Mouse (Mus musculus) myocyte (in vitro differentiated cells): ENCODE measurements at regions not wholly inside any gene's neighbourhood (a gene's known extent, or its start where the extent isn't known, plus 50 kb on each side); places are given as distances from the start of the nearest gene placed in this dataset.

Experiments
- H3K27me3 ChIP-seq: one replicate; pipeline ENCODE4 v1.6.1; 2011; ENCODE audit not compliant: control insufficient read depth, insufficient read depth, insufficient read length
- H3K36me3 ChIP-seq: one replicate; pipeline ENCODE4 v1.6.1; 2011; ENCODE audit not compliant: control insufficient read depth, insufficient read depth
- H3K4me2 ChIP-seq: one replicate; pipeline ENCODE4 v1.6.1; 2011; ENCODE audit warnings: low read depth, control low read depth
- H3K4me3 ChIP-seq: one replicate; pipeline ENCODE4 v1.5.1; 2011; ENCODE audit warnings: mild to moderate bottlenecking, control low read depth, moderate library complexity
- H3K79me2 ChIP-seq: one replicate; pipeline ENCODE4 v1.6.1; 2011; ENCODE audit not compliant: control insufficient read depth, insufficient read depth
- H3ac ChIP-seq: one replicate; pipeline ENCODE4 v1.6.1; 2011; ENCODE audit not compliant: control insufficient read depth, insufficient read length
- CEBPB ChIP-seq: IDR thresholded peaks from 2 replicates; pipeline ENCODE4 v1.6.1; 2011; ENCODE audit warnings: mild to moderate bottlenecking, moderate library complexity; ENCODE audit not compliant: poor library complexity, insufficient read depth, severe bottlenecking
- E2F4 ChIP-seq: IDR thresholded peaks from one replicate; pipeline ENCODE4 v1.6.1; 2011; ENCODE audit warnings: mild to moderate bottlenecking, control low read depth, moderate library complexity; ENCODE audit not compliant: insufficient read depth
- MAX ChIP-seq: IDR thresholded peaks from one replicate; pipeline ENCODE4 v1.6.1; 2011; ENCODE audit warnings: low read depth, mild to moderate bottlenecking, control low read depth
- MYOD1 ChIP-seq, 3 experiments: IDR thresholded peaks; one replicate each; pipeline ENCODE4 v1.6.1; 2011; ENCODE audit warnings: control low read depth in 2 of 3, low read depth in 2 of 3, mild to moderate bottlenecking in 2 of 3, moderate library complexity in 1 of 3; ENCODE audit not compliant: insufficient read length in 2 of 3, control insufficient read depth in 1 of 3
- MYOG ChIP-seq, 3 experiments: IDR thresholded peaks; one replicate each; pipeline ENCODE4 v1.6.1; 2011; ENCODE audit warnings: control low read depth in 2 of 3, low read depth in 2 of 3, mild to moderate bottlenecking in 2 of 3; ENCODE audit not compliant: insufficient read length in 2 of 3, control insufficient read depth in 1 of 3, insufficient read depth in 1 of 3
- POLR2A ChIP-seq: IDR thresholded peaks from one replicate; pipeline ENCODE4 v1.6.1; 2011; ENCODE audit warnings: low read depth, mild to moderate bottlenecking, control low read depth, moderate library complexity; ENCODE audit not compliant: insufficient read length
- POLR2AphosphoS2 ChIP-seq: IDR thresholded peaks from one replicate; pipeline ENCODE4 v1.6.1; 2011; ENCODE audit warnings: low read depth, control low read depth; ENCODE audit not compliant: insufficient read length
- REST ChIP-seq: IDR thresholded peaks from one replicate; pipeline ENCODE4 v1.6.1; 2011; ENCODE audit warnings: mild to moderate bottlenecking, control low read depth, moderate library complexity; ENCODE audit not compliant: insufficient read depth, insufficient read length
- SRF ChIP-seq: IDR thresholded peaks from one replicate; pipeline ENCODE4 v1.6.1; 2011; ENCODE audit warnings: low read depth; ENCODE audit not compliant: control insufficient read depth, insufficient read length
- TCF12 ChIP-seq: IDR thresholded peaks from one replicate; pipeline ENCODE4 v1.6.1; 2011; ENCODE audit warnings: mild to moderate bottlenecking, control low read depth; ENCODE audit not compliant: poor library complexity, insufficient read depth, severe bottlenecking
- TCF3 ChIP-seq: IDR thresholded peaks from one replicate; pipeline ENCODE4 v1.6.1; 2011; ENCODE audit warnings: low read depth, control low read depth; ENCODE audit not compliant: insufficient read length
- USF1 ChIP-seq: IDR thresholded peaks from one replicate; pipeline ENCODE4 v1.6.1; 2011; ENCODE audit warnings: low read depth, mild to moderate bottlenecking, control low read depth, moderate library complexity

DNA sequence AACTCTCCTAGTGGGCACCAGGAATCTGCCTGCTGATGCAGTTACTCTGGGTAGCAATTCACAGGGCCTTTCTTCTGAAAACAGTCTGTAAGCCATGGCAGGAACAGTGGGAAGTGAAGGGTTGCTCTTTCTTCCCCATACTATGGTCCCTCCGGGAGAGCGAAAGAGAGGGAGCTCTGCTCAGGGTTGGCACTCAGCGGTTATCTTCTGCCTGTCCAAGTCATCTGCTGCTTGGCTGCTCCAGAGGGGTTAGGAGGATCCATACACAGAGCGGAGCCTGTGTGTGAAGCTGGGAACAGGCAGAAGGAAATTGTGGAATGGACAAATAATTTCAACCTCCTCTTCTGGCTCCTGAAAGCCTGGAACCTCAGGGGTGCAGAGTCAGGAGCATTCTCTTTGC is 200.6 kb upstream of the Nxpe4 start:
- no peaks in the 10 kb centered on the region for H3K79me2 ChIP-seq
- H3K4me3 ChIP-seq: no peak overlapping the region
- no peak for TF ChIP-seq USF1
- TF ChIP-seq POLR2A: no peak
- TF ChIP-seq MYOG (IDR thresholded peaks at IDR 0.05; ENCODE audit: control insufficient read depth in 1 of 3, insufficient read depth in 1 of 3, insufficient read length in 2 of 3, low read depth in 2 of 3): no peak
- TF ChIP-seq SRF: no peak
- TF ChIP-seq TCF3: no peak
- H3K4me2 ChIP-seq: no peak overlapping the region
- H3K36me3 ChIP-seq: no peaks in the 10 kb centered on the region
- H3K27me3 ChIP-seq: no peaks in the 10 kb centered on the region
- H3ac ChIP-seq: no peak overlapping the region

DNA sequence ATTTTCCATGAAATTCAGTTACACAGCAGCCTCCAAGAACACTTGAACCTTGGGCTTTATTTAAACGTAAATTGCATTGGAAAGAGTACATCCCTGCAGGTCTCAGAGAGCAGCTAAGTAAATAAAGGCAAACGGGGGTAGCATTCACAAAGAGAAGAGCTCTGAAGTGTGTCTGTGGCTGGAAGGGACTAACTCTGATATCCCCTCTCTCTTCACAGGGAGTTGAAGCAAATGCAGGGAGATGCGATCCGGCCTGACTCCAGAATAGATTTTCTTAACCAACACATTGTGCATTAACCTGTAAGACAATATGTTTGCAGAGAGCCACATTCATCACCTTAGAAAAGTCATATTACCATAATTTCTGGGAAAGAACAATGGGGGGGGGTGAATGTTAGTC is 199.7 kb upstream of the Nxpe4 start:
- Histone ChIP-seq H3K4me3 (no peak overlapping the region), H3K27me3 (no peaks in the 10 kb centered on the region), H3K79me2 (no peaks in the 10 kb centered on the region), H3K36me3 (no peaks in the 10 kb centered on the region), H3K4me2 (no peak overlapping the region), H3ac (no peak overlapping the region)
- TF ChIP-seq MYOD1 (IDR thresholded peaks at IDR 0.05; ENCODE audit: control insufficient read depth in 1 of 3, insufficient read length in 2 of 3, low read depth in 2 of 3) (no peak), SRF (no peak), CEBPB (no peak), MAX (no peak), TCF3 (no peak), USF1 (no peak), MYOG (IDR thresholded peaks at IDR 0.05; ENCODE audit: control insufficient read depth in 1 of 3, insufficient read depth in 1 of 3, insufficient read length in 2 of 3, low read depth in 2 of 3) (no peak), E2F4 (no peak), POLR2AphosphoS2 (no peak), TCF12 (no peak), POLR2A (no peak), REST (no peak)

DNA sequence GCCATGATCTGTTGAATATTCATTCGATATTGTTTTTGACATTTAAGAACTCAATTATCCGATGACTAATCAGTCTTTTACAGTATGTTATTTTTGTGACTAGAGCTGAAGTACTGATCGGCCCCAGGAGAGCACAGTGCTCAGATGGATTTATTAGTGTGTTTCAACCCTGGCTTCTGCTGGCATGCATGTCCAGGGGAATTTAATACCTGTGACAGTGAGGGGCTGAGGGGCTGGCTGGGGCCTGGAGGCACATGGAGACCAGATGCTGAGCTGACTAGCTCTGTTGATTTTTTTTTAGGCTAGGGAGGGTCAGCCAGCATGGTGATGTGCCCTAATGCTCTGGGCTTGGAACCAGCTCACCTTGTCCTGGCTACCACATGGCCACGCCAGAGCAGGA is 199.2 kb upstream of the Nxpe4 start:
- Histone ChIP-seq H3K4me3 (no peak overlapping the region), H3K27me3 (no peaks in the 10 kb centered on the region), H3K4me2 (no peak overlapping the region), H3ac (no peak overlapping the region), H3K36me3 (no peaks in the 10 kb centered on the region), H3K79me2 (no peaks in the 10 kb centered on the region)
- TF ChIP-seq MYOD1 (IDR thresholded peaks at IDR 0.05; ENCODE audit: control insufficient read depth in 1 of 3, insufficient read length in 2 of 3, low read depth in 2 of 3) (no peak), TCF12 (no peak), CEBPB (no peak), POLR2AphosphoS2 (no peak), SRF (no peak), MAX (no peak), MYOG (IDR thresholded peaks at IDR 0.05; ENCODE audit: control insufficient read depth in 1 of 3, insufficient read depth in 1 of 3, insufficient read length in 2 of 3, low read depth in 2 of 3) (no peak), POLR2A (no peak), REST (no peak), USF1 (no peak), E2F4 (no peak), TCF3 (no peak)

DNA sequence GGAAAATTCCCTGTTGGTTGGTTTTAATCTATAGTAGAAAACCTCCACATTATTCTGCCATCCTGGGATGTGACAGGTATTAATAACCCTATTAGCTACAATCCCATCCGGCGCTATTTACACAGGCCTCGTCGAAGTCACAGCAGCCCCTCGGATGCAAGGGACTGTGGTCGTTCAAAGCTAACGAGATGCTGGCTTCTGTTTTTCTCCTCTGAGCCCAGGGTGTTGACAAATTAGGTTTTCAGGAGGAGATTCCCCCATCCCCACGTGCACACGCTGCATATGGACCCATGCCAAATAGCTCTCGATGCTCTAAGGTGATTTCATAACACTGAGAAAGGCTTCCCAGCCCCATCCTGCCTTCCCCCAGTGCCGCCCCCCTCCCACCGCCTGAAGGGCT is 188.7 kb upstream of the Nxpe4 start:
- H3K36me3 ChIP-seq: no peaks in the 10 kb centered on the region
- no peak overlapping the region for H3ac ChIP-seq
- H3K4me3 ChIP-seq: no peak overlapping the region
- TF ChIP-seq POLR2AphosphoS2: no peak
- no peak for TF ChIP-seq TCF12
- H3K27me3 ChIP-seq: no peaks in the 10 kb centered on the region
- no peak overlapping the region for H3K4me2 ChIP-seq
- no peaks in the 10 kb centered on the region for H3K79me2 ChIP-seq

DNA sequence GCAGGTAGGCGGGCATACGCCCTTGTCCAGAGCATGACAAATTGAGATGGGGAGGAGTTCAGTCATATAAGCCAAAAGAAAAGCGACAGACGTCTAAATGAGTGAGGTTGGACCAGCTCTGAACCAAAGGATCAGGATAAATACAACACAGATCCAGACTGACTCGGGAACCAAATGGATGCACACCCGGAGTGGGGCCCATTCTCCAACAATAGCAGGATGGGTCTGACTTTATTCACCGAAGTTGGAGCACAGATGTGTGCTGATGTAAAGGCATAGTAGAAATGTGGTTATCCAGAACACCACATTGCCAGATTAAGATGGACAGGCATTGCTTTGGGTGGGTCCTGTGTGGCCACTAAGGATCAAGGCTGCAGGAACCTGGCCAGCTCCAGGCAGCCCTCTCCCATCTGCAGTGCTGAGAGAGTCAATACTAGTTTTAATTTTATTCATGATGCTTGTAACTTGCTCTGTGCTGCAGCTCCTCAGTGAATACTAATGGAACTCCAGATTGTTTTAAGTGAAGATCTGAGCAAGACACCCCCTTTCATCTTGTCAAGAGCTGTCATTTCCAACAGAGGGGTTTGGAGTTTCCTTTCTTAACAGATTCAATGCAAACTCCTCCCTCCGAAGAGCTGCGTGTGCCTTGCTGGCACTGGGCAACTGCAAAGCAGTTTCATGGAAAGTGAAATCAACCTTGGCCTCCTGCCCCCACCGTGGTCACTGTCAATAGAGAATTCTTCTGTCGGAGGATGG is 176.3 kb upstream of the Nxpe4 start:
- H3K36me3 ChIP-seq: no peaks in the 10 kb centered on the region
- H3K79me2 ChIP-seq: no peaks in the 10 kb centered on the region
- H3K27me3 ChIP-seq: no peaks in the 10 kb centered on the region
- H3K4me2 ChIP-seq: no peak overlapping the region
- H3K4me3 ChIP-seq: no peak overlapping the region
- TF ChIP-seq MYOG (IDR thresholded peaks at IDR 0.05; ENCODE audit: control insufficient read depth in 1 of 3, insufficient read depth in 1 of 3, insufficient read length in 2 of 3, low read depth in 2 of 3): no peak
- no peak for TF ChIP-seq E2F4
- TF ChIP-seq POLR2A: no peak
- TF ChIP-seq SRF: no peak
- no peak for TF ChIP-seq CEBPB
- no peak for TF ChIP-seq TCF12
- no peak for TF ChIP-seq POLR2AphosphoS2
- no peak for TF ChIP-seq REST
- no peak for TF ChIP-seq USF1
- no peak for TF ChIP-seq TCF3
- TF ChIP-seq MAX: no peak
- no peak for TF ChIP-seq MYOD1 (IDR thresholded peaks at IDR 0.05; ENCODE audit: control insufficient read depth in 1 of 3, insufficient read length in 2 of 3, low read depth in 2 of 3)
- no peak overlapping the region for H3ac ChIP-seq
